In genomic region chr12:33719063-33719462, GRCm38 (mm10) we compare ENCODE assay signal across 10 mouse cellular contexts.
A peak's percentile ranks its signal among the peaks of the same experiment; 100 is the strongest.
DNase-seq lines count a peak whose midpoint lies in the region; ATAC-seq lines count a peak whose summit lies in the region.
"Had no signal": no experiment of that assay in that cellular context is flagged by ENCODE, and none has a peak within 500 bp of the region (broad histone marks: within the 10 kb centered on the region; RNA-seq: fewer than 3 reads in every experiment).

No protein-coding gene starts in this region.

- ATAC-seq in frontal cortex, adult (ENCODE audit: low TSS enrichment) = peak; percentile 55; the same call in 1 of the 2 replicates

- intact Hi-C loops in left cerebral cortex, postnatal 25 days (cut with DNase I) = no loop called here
- intact Hi-C loops in left cerebral cortex, postnatal 36 days (cut with DNase I) = no loop called here

- DNase-seq in frontal cortex, postnatal 10 days (ENCODE audit: low spot score in 2 of 2) = no peak
- peak; percentile 5 to 7 for DNase-seq in left cerebral cortex, postnatal 25 days (ENCODE audit: low spot score in 2 of 2)
- no peak for DNase-seq in left cerebral cortex, postnatal 36 days (ENCODE audit: low spot score in 2 of 2)
- DNase-seq in urinary bladder, postnatal 36 days (ENCODE audit: low spot score in 2 of 2) = peak; percentile 8 to 36
- no peak for DNase-seq in urinary bladder, adult 2 months (ENCODE audit: low spot score)
- DNase-seq in testis, postnatal 14 days (ENCODE audit: low spot score) = peak; percentile 15
- DNase-seq in cerebellum, adult 11 months = no peak
- DNase-seq: adrenal gland, postnatal 25 days; B cell, adult 2 months had no signal

Comparison
In these comparisons a context has a peak if more than half of its experiments do, and no peak if none do; other contexts are left out.
1. DNase-seq: peak in left cerebral cortex, postnatal 25 days (2 of 2), urinary bladder, postnatal 36 days (2 of 2) and testis, postnatal 14 days (single experiment); none in frontal cortex, postnatal 10 days (0 of 2), left cerebral cortex, postnatal 36 days (0 of 2), urinary bladder, adult 2 months (single experiment) and cerebellum, adult 11 months (single experiment).